Mouse (Mus musculus) bone marrow macrophage, adult 2 months (primary cell): ENCODE data around the gene Prmt9. TPM values are rescaled to one million over a fixed set of nuclear protein-coding genes. Genes with fewer than 3 reads are reported as not detected.

Experiments
- H3K27ac ChIP-seq: 2 replicates; pipeline ENCODE4 v1.5.1; 2012; ENCODE audit warnings: low read depth, low read length; ENCODE audit not compliant: insufficient read depth
- H3K4me1 ChIP-seq: 2 replicates; pipeline ENCODE4 v1.6.1; 2012; ENCODE audit warnings: low read length; ENCODE audit not compliant: control insufficient read depth, insufficient read depth
- H3K4me3 ChIP-seq: 2 replicates; pipeline ENCODE4 v1.5.1; 2012; ENCODE audit warnings: mild to moderate bottlenecking, low read length, moderate library complexity; ENCODE audit not compliant: insufficient read depth
- CTCF ChIP-seq: IDR thresholded peaks from 2 replicates; pipeline ENCODE4 v1.5.1; 2012; ENCODE audit warnings: low read depth, mild to moderate bottlenecking, low read length, moderate library complexity
- POLR2A ChIP-seq: IDR thresholded peaks from 2 replicates; pipeline ENCODE4 v1.6.1; 2012; ENCODE audit warnings: mild to moderate bottlenecking, low read depth, low read length, borderline replicate concordance
- polyA plus RNA-seq: library from polyadenylated mRNA; stranded (reverse); fragments of >200 nt; gene quantifications from 2 replicates; pipeline ENCODE4 v1.2.4, GENCODE M21; 2012; ENCODE audit not compliant: missing spikeins, insufficient read depth, insufficient read length

The Prmt9 gene
- polyA plus RNA-seq, 1 experiment, result 15.3 TPM

- Histone ChIP-seq H3K4me3 (no peak overlapping the region), H3K4me1 (no peaks in the 10 kb centered on the region), H3K27ac (no peak overlapping the region)
- TF ChIP-seq CTCF (no peak), POLR2A (no peak)
Measured at GRCm38 (mm10) chr8:77561441-77561840, 12.2 kb downstream of the Prmt9 start.

DNA sequence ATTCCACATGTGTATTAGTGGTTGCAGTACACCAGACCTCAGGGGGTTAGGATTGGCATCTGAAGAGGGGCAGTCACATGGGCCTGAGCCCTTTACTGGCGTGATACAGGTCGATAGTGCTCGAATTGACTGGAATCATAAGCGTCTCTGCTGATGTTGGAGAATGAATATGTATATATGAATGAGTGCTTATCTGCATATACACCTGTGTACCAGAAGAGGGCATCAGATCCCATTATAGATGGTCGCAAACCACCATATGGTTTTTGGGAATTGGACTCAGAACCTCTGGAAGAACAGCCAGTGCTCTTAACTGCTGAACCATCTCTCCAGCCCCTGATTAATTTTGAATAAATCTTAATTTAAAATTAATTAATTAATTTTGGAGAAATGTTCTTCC, 25.0 kb downstream of the Prmt9 start:
- H3K4me1 ChIP-seq, result no peaks in the 10 kb centered on the region
- TF ChIP-seq POLR2A, result no peak
- TF ChIP-seq CTCF, result no peak
- no peak overlapping the region for H3K27ac ChIP-seq
- no peak overlapping the region for H3K4me3 ChIP-seq

DNA sequence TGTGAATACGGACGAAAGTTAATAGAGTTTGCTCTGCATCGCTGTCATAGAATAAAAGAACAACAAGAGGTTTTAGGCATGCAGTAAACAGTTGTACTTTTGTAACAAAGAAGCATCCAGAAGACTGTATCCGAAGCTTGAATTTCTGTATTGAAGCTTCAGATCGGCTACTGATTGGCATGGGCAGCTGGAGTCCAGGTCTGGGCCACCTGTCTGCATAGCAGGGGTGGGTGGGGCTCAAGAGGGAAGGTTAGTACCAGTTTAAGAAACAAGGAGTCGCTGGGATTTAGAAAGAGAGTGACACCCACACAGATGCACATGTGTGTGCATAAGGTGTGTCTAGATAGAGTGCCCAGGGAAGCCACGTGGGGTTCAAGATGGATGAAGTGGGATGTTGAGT, 28.5 kb downstream of the Prmt9 start:
- H3K4me1 ChIP-seq, result no peaks in the 10 kb centered on the region
- H3K4me3 ChIP-seq, result no peak overlapping the region
- no peak overlapping the region for H3K27ac ChIP-seq
- TF ChIP-seq CTCF (no peak), POLR2A (no peak)

DNA sequence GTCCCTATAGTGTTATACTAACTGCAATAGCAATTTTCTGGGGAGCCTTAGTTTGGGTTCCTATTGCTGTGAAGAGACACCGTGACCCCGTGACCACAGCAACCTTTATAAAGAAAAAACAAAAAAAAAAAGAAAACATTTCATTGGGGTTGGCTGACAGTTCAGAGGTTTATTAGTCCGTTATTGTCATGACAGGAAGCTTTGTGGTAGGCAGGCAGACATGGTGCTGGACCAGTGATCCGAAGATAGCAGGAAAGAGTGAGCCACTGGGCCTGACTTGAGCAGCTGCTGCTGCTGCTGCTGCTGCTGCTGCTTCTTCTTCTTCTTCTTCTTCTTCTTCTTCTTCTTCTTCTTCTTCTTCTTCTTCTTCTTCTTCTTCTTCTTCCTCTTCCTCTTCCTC, 35.0 kb downstream of the Prmt9 start:
- no peak overlapping the region for H3K27ac ChIP-seq
- no peak for TF ChIP-seq CTCF
- no peak for TF ChIP-seq POLR2A
- no peak overlapping the region for H3K4me3 ChIP-seq
- no peaks in the 10 kb centered on the region for H3K4me1 ChIP-seq

GRCm38 (mm10) chr8:77609621-77610020, 60.4 kb downstream of the Prmt9 start:
- TF ChIP-seq CTCF (no peak), POLR2A (no peak)
- peaks cover 4% of the 10 kb centered on the region; the same call in 1 of the 2 replicates for H3K4me1 ChIP-seq
- H3K4me3 ChIP-seq, result peak overlapping the region; percentile 76
- no peak overlapping the region for H3K27ac ChIP-seq

GRCm38 (mm10) chr8:77610374-77610969, 61.3 kb downstream of the Prmt9 start, which contains the start of gene Tmem184c:
Gene Tmem184c, minus strand, starts transcription at chr8:77610698.
- H3K27ac ChIP-seq, result peak within 1 kb of the TSS; percentile 57
- peak within 1 kb of the TSS; percentile 76 for H3K4me3 ChIP-seq
- peak; percentile 66; the same call in 1 of the 2 replicates for TF ChIP-seq POLR2A
- TF ChIP-seq CTCF, result no peak
- peaks cover 4% of the 10 kb centered on the region; the same call in 1 of the 2 replicates for H3K4me1 ChIP-seq

- Histone ChIP-seq H3K27ac (no peak overlapping the region), H3K4me1 (no peaks in the 10 kb centered on the region), H3K4me3 (no peak overlapping the region)
- TF ChIP-seq CTCF (no peak), POLR2A (no peak)
Measured at GRCm38 (mm10) chr8:77617916-77618315, 68.7 kb downstream of the Prmt9 start.

- Histone ChIP-seq H3K27ac (no peak overlapping the region), H3K4me1 (peaks cover 3% of the 10 kb centered on the region; the same call in 1 of the 2 replicates), H3K4me3 (no peak overlapping the region)
- TF ChIP-seq POLR2A (no peak), CTCF (no peak)
Measured at GRCm38 (mm10) chr8:77623677-77624209, 74.5 kb downstream of the Prmt9 start.

- Histone ChIP-seq H3K27ac (no peak overlapping the region), H3K4me3 (no peak overlapping the region), H3K4me1 (peaks cover 3% of the 10 kb centered on the region; the same call in 1 of the 2 replicates)
- TF ChIP-seq CTCF, result peak; percentile 89
- no peak for TF ChIP-seq POLR2A
Measured at GRCm38 (mm10) chr8:77629858-77630537, 80.8 kb downstream of the Prmt9 start.

- Histone ChIP-seq H3K4me1 (peaks cover 3% of the 10 kb centered on the region; the same call in 1 of the 2 replicates), H3K4me3 (no peak overlapping the region), H3K27ac (no peak overlapping the region)
- no peak for TF ChIP-seq CTCF
- no peak for TF ChIP-seq POLR2A
Measured at GRCm38 (mm10) chr8:77630691-77631090, 81.5 kb downstream of the Prmt9 start.

Other genes with a start within 250 kb of the Prmt9 start
- 34.9 and 39.0 TPM in 2 replicates for gene Arhgap10, start 31.4 kb upstream of the Prmt9 start, polyA plus RNA-seq
- 27.5 and 30.2 TPM in 2 replicates for gene Tmem184c, start 61.3 kb downstream of the Prmt9 start, polyA plus RNA-seq
- not detected in 2 replicates for gene Ednra, start 175.1 kb downstream of the Prmt9 start, polyA plus RNA-seq